Mouse (Mus musculus) forebrain, embryonic 16.5 days (tissue): Measurements from ENCODE around the gene Cds2. TPM values are rescaled to one million over a fixed set of nuclear protein-coding genes. Genes with fewer than 3 reads are reported as not detected.
A peak's percentile ranks its signal among the peaks of the same experiment; 100 is the strongest.
"Not testable (repeated sequence)": the region's sequence is repeated elsewhere in the genome, so short reads cannot be mapped to it uniquely, and the experiment has no call there.

ENCODE experiments used
- ATAC-seq: fragments of 200-750 bp; cut with Nextera tagmentation; 2 replicates; pipeline ENCODE4 v1.8.0; 2017; ENCODE audit warnings: mild to moderate bottlenecking, moderate library complexity
- H3K27ac ChIP-seq: fragments of 300-500 bp; sonication (generic); 2 replicates; pipeline ENCODE4 v1.5.1; 2014; ENCODE audit warnings: low read length, control low read depth
- H3K27me3 ChIP-seq: fragments of 300-500 bp; sonication (generic); replicated peaks from 2 replicates; pipeline ENCODE4 v1.6.1; 2014; ENCODE audit warnings: low read length; ENCODE audit not compliant: control insufficient read depth, insufficient read depth
- H3K36me3 ChIP-seq: fragments of 300-500 bp; sonication (generic); 2 replicates; pipeline ENCODE4 v1.6.1; 2014; ENCODE audit not compliant: control insufficient read depth, insufficient read depth
- H3K4me1 ChIP-seq: fragments of 300-500 bp; sonication (generic); replicated peaks from 2 replicates; pipeline ENCODE4 v1.6.1; 2014; ENCODE audit warnings: low read length; ENCODE audit not compliant: control insufficient read depth, insufficient read depth
- H3K4me2 ChIP-seq: fragments of 300-500 bp; sonication (generic); 2 replicates; pipeline ENCODE4 v1.6.1; 2014; ENCODE audit warnings: mild to moderate bottlenecking, low read length, control low read depth
- H3K4me3 ChIP-seq: fragments of 300-500 bp; sonication (generic); replicated peaks from 2 replicates; pipeline ENCODE4 v1.5.1; 2014; ENCODE audit warnings: mild to moderate bottlenecking, low read length, control low read depth
- H3K9ac ChIP-seq: fragments of 300-500 bp; sonication (generic); replicated peaks from 2 replicates; pipeline ENCODE4 v1.6.1; 2014; ENCODE audit warnings: low read depth, low read length, control low read depth
- H3K9me3 ChIP-seq: fragments of 300-500 bp; sonication (generic); 2 replicates; pipeline ENCODE4 v1.6.1; 2016; ENCODE audit warnings: low read length; ENCODE audit not compliant: control insufficient read depth
- WGBS: fragments of 180-500 bp; shearing (Covaris S2); extraction: QIAGEN DNeasy Blood & Tissue Kit; methylation state at CpG from one replicate; pipeline ENCODE4 v1.1.7; 2014; 5-methylcytosine and 5-hydroxymethylcytosine counted together
- polyA plus RNA-seq: library from polyadenylated mRNA; unstranded; fragments of >200 nt; fragmentation: Nextera tagmentation; extraction: Ambion mirVana; gene quantifications from 2 replicates; pipeline ENCODE4 v1.2.1, GENCODE M21; 2015

Gene Cds2
- 23.0 and 27.9 TPM in 2 replicates for polyA plus RNA-seq

DNA sequence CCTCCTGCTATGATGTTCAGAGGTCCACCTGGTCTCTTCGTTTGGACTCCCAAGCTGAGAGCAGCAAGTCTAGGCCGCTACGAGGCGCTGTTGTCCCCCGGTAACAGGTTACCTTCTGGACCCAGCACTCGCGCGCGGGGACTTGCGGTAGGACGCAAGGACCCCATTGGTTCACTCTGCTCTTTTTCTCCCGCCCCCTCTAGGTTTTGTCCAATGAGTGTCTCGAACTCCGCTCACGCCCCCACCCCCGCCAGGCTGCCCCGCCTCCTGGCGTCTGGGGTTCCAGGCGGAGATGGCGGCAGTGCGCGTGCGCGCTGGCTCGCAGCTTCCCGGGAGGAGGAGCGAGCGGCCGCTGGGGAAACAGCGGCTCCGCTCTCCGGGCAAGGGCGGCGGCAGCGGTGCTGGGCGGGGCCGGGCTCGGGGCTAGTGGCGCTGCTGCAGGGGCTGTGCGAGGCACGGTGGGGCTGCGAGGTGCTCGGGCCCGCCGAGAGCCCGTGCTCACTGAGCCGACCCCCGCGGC lies at the start of gene Cds2:
TSS of gene Cds2 (plus strand) at position 270 of the 520 bp plus-strand sequence.
- WGBS, result under 1% methylated on average over 48 of the region's 49 CpGs
- H3K4me2 ChIP-seq, result peak within 1 kb of the TSS; percentile 81
- peak; percentile 99 for ATAC-seq

DNA sequence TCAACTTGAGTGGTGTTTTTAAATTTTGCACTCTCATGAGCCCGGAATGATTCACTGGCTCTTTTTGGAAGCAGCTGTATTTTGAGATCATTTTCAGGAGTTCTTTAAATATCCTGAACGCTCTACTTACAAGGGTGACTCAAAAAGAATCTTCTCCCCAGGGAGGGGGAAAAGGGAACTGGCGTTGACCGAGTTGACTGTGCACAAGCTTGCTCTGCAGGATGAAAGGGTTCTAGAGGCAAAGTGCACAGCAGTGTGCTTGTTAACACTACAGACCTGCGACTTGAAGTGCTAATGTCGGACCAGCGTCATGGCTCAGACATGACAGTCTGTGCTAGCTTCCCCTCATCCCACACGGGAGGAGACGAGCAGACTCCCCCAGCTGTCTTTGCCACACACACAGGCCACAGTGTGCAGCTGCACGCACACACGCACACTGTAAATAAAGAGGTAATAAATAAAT lies 41.3 kb upstream of the Cds2 start:
- 73% methylated on average over 11 of the region's 11 CpGs for WGBS

More for the DNA sequence above, at the start of gene Cds2:
- no peaks in the 10 kb centered on the region for H3K27me3 ChIP-seq
- H3K27ac ChIP-seq, result peak within 1 kb of the TSS; percentile 76
- H3K4me1 ChIP-seq, result peaks cover 11% of the 10 kb centered on the region
- H3K9me3 ChIP-seq, result no peaks in the 10 kb centered on the region
- peak within 1 kb of the TSS; percentile 96 for H3K9ac ChIP-seq
- peak within 1 kb of the TSS; percentile 96 for H3K4me3 ChIP-seq
- H3K36me3 ChIP-seq, result no peaks in the 10 kb centered on the region

DNA sequence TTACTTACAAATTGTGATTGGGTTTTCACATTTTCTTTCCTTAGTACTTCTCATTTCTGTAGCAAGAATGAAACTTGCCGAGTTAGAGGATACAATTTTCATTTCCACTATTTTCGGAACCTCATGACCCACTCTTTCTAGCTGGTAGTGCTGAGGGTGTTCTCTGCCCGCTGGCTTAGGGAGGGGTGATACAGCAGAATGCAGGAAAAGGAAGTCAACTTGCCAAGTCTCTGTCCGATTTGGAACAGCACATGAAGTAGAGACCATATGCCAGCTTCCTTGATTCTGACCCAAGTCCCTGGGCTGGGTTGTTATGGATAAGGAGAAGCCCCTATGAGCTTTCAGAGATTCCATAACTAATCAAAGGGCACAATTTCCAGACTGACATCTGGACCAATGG lies 38.6 kb upstream of the Cds2 start:
- WGBS, result 77% methylated on average over 4 of the region's 4 CpGs
- ATAC-seq, result no peak
- Histone ChIP-seq H3K9ac (no peak overlapping the region), H3K9me3 (no peaks in the 10 kb centered on the region), H3K4me2 (no peak overlapping the region), H3K4me3 (no peak overlapping the region), H3K27ac (no peak overlapping the region), H3K27me3 (no peaks in the 10 kb centered on the region), H3K36me3 (no peaks in the 10 kb centered on the region), H3K4me1 (no peaks in the 10 kb centered on the region)

More for the DNA sequence above, 41.3 kb upstream of the Cds2 start:
- H3K4me2 ChIP-seq, result no peak overlapping the region
- no peak for ATAC-seq
- no peaks in the 10 kb centered on the region for H3K27me3 ChIP-seq
- no peaks in the 10 kb centered on the region for H3K36me3 ChIP-seq
- no peak overlapping the region for H3K4me3 ChIP-seq
- H3K27ac ChIP-seq, result no peak overlapping the region
- no peak overlapping the region for H3K9ac ChIP-seq
- H3K9me3 ChIP-seq, result no peaks in the 10 kb centered on the region
- no peaks in the 10 kb centered on the region for H3K4me1 ChIP-seq

- Histone ChIP-seq H3K9me3 (no peaks in the 10 kb centered on the region), H3K36me3 (no peaks in the 10 kb centered on the region), H3K27ac (no peak overlapping the region), H3K9ac (no peak overlapping the region), H3K4me1 (no peaks in the 10 kb centered on the region), H3K4me3 (no peak overlapping the region), H3K27me3 (no peaks in the 10 kb centered on the region), H3K4me2 (no peak overlapping the region)
- WGBS, result 66% methylated on average over 3 of the region's 3 CpGs
- ATAC-seq, result no peak
Measured at GRCm38 (mm10) chr2:132232413-132232945, 30.5 kb upstream of the Cds2 start.

DNA sequence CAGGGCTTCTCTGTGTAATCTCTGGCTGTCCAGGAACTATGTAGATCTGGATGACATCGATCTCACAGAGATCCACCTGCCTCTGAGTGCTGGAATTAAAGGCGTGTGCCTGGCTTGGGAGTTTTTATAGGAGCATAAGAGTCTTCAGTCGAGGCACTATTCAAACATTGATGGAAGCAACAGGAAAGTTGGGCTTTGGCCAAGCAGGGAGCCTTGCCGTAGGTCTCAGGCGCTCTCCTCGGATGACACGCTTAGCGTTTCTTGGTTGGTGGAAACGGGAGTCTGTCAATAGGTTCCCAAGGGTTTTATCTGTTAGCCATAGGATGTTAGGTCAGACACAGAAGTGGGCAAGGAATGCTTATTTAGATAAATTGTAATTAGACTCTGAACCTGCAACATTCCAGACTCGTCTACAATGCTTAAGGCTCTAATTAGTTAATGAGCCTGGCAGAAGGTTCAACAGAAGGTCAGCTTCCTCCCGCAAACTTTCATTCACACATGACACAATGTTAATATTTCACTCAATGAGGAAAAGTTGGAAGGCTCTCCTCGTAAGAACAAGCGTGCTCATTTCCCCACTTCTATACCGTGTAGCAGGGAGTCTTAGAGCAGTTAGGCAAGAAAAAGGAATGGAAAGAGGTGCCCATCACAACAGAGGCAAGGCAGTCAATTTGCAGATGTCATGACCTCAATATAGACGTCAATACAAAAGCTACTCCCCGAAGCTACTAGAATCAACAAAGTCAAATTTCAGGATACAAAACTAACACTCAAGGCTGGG lies 28.8 kb upstream of the Cds2 start:
- no peaks in the 10 kb centered on the region for H3K36me3 ChIP-seq
- no peaks in the 10 kb centered on the region for H3K27me3 ChIP-seq
- H3K9me3 ChIP-seq, result no peaks in the 10 kb centered on the region
- H3K4me1 ChIP-seq, result no peaks in the 10 kb centered on the region
- H3K4me2 ChIP-seq, result no peak overlapping the region
- H3K9ac ChIP-seq, result no peak overlapping the region
- 60% methylated on average over 16 of the region's 16 CpGs for WGBS
- H3K27ac ChIP-seq, result no peak overlapping the region
- no peak overlapping the region for H3K4me3 ChIP-seq
- no peak for ATAC-seq

GRCm38 (mm10) chr2:132235291-132235690 lies 27.7 kb upstream of the Cds2 start:
- Histone ChIP-seq H3K36me3 (no peaks in the 10 kb centered on the region), H3K4me3 (no peak overlapping the region), H3K9me3 (no peaks in the 10 kb centered on the region), H3K27me3 (no peaks in the 10 kb centered on the region), H3K9ac (no peak overlapping the region), H3K4me1 (no peaks in the 10 kb centered on the region), H3K27ac (no peak overlapping the region), H3K4me2 (no peak overlapping the region)
- 55% methylated on average over 2 of the region's 2 CpGs for WGBS
- ATAC-seq, result no peak

DNA sequence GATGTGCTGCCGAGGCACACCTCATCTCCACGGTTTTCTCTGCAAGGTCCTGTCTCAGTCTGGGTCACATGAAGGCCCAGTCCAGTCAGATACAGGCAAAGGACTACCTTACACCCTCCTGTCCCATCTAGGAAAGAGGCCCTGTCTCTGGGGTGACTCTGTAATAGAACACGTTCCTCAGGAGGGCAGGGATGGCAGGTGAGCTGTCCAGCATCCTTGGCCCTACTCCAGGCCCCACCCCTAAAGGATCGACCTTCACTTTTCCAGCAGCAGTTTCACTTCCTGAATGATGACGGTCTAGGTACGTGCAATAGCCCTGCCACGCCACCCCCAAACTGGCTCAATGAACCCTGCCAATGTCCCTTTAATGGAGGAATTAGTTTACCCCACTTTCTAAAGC lies 27.0 kb upstream of the Cds2 start:
- no peaks in the 10 kb centered on the region for H3K4me1 ChIP-seq
- no peak overlapping the region for H3K4me3 ChIP-seq
- H3K4me2 ChIP-seq, result no peak overlapping the region
- no peak for ATAC-seq
- no peaks in the 10 kb centered on the region for H3K27me3 ChIP-seq
- H3K36me3 ChIP-seq, result no peaks in the 10 kb centered on the region
- WGBS, result 79% methylated on average over 7 of the region's 7 CpGs
- H3K9ac ChIP-seq, result no peak overlapping the region
- no peaks in the 10 kb centered on the region for H3K9me3 ChIP-seq
- no peak overlapping the region for H3K27ac ChIP-seq

DNA sequence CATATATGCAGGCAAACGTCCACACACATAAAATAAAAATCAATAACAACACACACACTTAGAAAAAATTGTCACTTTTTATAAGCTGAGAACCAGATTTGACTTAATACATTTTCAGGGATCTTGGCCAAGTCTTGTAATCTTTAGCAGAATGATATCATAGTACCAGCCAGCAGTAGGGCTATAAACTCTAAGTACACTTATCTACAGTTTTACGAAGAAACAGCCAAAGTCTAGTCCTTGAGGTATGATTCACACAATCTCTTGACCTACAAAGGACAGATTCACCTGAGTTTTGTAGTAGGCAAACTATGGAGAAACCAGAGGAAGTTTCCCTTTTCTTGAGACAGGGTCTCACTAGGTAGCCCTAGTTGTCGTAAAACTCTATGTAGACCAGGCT lies 23.5 kb upstream of the Cds2 start:
- H3K4me2 ChIP-seq, H3K4me1 ChIP-seq, H3K9me3 ChIP-seq, H3K27me3 ChIP-seq, H3K4me3 ChIP-seq, H3K36me3 ChIP-seq, H3K27ac ChIP-seq, ATAC-seq, H3K9ac ChIP-seq: not testable (repeated sequence)
- WGBS, result 87% methylated on average over 3 of the region's 3 CpGs

GRCm38 (mm10) chr2:132240457-132240856 lies 22.5 kb upstream of the Cds2 start:
- not testable (repeated sequence) for H3K4me2 ChIP-seq, H3K9me3 ChIP-seq, H3K27ac ChIP-seq, H3K9ac ChIP-seq, H3K27me3 ChIP-seq, H3K4me1 ChIP-seq, H3K36me3 ChIP-seq, H3K4me3 ChIP-seq
- 16% methylated on average over 8 of the region's 10 CpGs for WGBS
- peak; percentile 43 for ATAC-seq
